Mouse (Mus musculus): Measurements from ENCODE around the gene Inpp5d. TPM values are rescaled to one million over a fixed set of nuclear protein-coding genes. Genes with fewer than 3 reads are reported as not detected.
A peak's percentile ranks its signal among the peaks of the same experiment; 100 is the strongest.

The Inpp5d gene
- total RNA-seq, 2 experiments from 2014 or later: 10.2 to 10.7 TPM

DNA sequence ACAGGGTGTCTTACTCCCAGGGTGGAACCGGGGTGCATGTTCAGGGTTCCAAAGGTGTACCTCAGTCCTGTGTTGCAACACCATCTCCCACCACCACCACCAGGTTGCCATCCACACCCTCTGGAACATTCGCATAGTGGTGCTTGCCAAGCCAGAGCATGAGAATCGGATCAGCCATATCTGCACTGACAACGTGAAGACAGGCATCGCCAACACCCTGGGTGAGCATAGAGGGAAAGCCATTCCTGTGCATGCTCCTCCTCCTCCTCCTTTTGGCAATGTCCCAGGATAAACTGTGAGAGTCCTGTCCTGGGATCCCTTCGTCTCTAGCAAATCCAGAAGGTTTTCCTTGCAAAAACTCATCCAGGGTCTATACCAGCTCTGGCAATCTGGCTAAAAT lies 77.9 kb downstream of the Inpp5d start:
- no peak for DNase-seq
- intact Hi-C loops (cut with DNase I): no loop called here

DNA sequence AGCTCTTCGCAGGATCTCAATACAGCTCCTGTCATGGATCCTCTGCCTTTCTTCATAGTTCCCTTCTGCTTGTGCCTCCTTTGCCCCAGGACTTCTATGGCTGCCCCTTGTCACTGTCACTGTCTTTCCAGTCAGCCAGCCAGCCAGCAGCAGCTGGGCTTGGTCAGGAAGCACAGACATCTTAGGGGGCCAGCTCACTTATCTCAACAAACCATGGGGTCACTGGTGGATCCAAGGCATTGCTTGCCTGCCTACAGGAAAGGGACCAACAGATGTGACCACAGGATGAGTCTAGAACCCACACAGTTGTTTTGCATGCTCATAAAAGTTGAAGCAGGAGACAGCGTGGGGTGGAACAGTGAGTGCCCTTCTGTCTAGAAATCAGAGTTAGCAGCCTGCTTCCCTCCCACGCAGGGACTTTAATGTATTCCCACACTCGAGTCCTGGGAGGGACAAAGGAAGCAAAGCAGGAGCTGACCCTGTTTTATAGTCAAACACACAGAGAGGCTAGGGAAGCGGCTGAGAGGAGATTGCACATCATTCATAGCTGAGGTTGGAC lies 79.9 kb downstream of the Inpp5d start:
- DNase-seq: no peak
- intact Hi-C loops (cut with DNase I): no loop called here

DNA sequence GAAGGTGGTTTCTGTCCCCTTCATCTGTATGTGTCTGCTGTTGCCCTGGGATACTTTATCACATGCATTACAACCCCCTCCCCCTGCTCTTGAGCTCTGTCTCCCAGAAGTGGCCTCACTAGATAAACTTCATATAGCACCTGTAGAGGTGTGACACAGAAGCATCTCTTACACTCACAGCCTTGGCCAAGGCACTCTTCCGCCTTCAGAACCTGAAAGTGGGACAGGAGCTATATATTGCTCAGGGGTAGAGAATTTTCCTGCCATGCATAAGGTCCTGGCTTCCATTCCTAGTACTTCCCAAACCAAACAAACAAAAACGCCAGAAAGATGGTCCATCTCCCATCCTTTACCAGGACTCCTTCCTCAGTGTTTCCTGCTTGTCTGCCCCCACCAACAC lies 84.1 kb downstream of the Inpp5d start:
- DNase-seq: no peak
- intact Hi-C loops (cut with DNase I): no loop called here

DNA sequence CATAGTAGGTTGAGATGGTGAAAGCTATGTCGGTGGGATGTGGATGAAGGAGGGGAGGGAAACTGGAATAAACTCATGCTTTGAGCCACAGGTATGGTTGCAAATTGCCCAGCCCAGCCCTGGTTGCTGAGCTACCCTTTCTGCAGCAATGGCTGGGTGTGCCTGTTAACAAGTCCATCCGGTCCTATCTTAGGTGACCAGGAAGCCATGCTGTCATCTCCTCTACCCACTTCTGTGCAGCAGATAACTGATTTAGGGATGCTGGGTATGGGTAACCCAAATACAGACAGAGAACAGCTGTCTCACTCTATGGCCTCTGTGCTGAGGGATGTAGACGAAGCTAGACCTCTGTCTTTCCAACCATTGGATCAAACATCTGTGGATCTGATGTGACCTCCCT lies 86.2 kb downstream of the Inpp5d start:
- intact Hi-C loops (cut with DNase I): no loop called here
- DNase-seq: no peak

DNA sequence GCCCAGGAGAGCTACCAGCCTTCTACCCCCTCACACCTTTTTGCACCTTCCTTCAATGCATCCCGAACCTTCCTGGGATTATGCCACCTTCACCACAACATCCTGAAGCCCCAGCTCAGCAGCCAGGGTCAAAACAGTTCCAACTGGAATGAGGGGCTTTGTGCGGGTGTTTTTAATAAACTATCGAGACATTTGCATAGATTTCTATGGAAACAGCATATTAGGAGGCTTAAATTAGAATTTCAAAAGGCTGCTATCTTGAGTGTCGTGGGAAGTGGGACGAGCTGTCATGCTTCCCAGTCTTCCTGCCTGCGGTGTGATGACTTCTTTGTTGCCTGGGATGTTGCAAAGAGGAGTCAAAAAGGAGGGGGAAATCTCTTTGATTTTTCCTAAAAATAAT lies 88.9 kb downstream of the Inpp5d start:
- DNase-seq: no peak
- intact Hi-C loops (cut with DNase I): no loop called here

DNA sequence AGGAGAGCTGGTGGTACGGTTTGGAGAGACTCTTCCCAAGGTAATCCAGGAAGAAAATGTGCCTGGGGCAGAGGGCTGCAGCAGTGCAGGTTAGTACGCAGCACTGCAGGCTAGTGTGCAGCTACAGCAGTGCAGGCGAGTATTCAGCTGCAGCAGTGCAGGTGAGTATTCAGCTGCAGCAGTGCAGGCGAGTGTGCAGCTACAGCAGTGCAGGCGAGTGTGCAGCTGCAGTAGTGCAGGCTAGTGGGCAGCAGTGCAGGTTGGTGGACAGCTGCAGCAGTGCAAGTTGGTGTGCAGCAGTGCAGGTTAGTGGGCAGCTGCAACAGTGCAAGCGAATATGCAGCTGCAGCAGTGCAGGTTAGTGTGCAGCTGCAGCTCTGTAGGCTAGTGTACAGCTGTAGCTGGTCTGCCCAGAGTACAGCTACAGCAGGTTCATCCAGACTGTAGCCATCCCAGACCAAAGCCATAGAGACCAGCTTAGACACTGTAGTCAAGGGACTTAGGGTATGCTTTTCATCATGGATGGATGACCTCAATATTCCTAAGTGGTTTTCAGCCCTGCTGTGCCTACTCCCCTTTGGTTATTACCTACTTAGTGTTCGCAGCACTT lies 89.7 kb downstream of the Inpp5d start:
- intact Hi-C loops (cut with DNase I): no loop called here
- DNase-seq: no peak

DNA sequence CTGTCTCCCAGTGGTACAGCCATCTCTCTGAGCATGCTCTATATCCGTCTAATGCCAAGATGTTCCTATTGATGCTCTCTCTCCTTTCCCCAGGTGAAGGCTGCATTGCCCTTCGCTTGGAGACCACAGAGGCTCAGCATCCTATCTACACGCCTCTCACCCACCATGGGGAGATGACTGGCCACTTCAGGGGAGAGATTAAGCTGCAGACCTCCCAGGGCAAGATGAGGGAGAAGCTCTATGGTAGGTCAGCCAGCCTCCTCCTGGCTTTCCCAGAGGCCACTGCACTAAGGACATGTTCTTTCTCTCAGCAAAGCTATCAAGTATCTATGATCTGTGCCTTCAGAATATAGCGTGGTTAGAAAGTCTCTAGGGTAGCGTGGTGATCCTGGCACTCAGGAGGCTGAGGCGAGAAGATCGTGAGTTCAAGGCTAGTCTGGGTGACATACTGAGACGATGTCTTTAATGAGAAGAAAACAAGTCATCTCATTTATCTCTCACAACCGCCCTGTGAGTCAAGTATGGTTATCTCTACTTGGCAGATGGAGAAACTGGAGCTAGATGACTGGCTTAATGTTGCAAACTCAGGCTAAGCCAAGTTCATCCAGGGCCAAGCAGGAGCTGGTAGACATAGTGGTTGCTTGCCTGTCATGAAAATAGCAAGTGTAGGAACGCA lies 92.0 kb downstream of the Inpp5d start:
- DNase-seq: no peak
- intact Hi-C loops (cut with DNase I): no loop called here

DNA sequence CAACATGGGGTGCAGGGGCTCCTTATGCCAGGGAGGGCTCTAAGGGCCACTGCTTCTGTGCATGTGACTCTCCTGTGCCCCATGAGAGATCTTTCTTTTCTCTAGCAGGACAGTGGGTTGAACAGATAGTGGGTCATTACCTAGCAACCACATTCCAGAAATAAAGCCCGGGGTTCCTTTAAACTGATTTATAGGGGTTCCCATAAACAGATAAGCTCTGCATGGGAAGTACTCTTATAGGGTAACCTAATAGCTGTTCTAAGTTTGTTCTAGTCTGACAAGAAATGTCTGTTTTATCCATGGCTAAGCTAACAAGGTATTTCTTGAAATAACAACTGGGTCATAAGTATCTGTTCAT lies 92.5 kb downstream of the Inpp5d start:
- no peak for DNase-seq
- intact Hi-C loops (cut with DNase I): no loop called here

DNA sequence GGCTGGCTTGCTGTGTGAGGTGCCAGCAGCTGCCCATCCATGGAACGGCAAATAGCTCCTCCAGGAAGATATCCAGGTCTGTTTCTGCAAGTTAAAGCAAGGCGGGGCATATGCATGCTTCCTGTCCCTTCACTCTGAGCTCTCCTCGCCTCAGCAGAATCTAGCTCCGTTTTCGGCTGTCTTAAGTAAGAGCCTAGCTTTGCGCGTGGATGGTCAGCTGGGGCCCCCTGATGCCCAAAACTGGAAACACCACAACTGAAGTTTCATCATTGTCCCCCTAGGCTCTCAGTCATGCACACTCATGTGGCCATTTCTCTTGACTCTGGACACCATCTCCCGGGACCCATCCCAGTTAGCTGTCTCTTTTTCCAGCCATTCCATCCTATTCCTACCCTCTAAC lies 101.3 kb downstream of the Inpp5d start:
- DNase-seq: peak; percentile 45
- intact Hi-C loops (cut with DNase I): no loop called here

DNA sequence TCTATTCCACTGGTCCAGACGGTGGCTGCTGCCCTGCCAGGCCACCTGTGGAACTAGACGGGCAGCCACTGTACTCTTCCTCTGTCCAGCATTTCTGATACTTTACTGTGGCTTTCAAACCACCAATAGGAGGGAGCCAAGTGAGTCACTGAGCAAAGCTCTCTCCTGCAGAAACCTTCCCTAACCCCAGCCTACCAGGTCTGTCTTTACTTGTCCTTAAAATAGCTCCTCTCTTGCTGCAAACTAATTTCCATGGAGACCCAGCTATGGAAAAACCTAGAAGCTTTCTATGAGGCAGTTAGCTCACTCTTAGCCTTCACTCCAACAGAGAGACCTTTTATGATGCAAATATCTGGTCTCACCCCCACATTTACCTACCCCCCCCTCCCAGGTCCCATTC lies 102.0 kb downstream of the Inpp5d start:
- DNase-seq: no peak

DNA sequence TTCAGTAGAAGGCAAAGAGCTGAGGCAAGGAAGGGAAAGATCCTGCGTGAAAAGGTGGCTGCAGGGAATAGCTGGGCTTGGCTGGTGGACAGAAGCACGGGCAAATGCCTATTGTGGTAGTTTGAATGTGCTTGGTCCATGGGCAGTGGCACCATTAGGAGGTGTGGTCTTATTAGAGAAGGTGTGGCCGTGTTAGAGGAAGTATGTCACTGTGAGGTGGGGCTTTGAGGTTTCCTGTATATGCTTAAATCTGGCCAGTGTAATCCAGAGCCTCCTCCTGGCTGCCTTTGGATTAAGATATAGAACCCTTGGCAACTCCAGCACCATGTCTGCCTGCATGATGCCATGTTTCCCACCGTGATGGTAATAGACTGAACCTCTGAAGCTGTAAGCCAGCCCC lies 103.2 kb downstream of the Inpp5d start:
- no peak for DNase-seq
- intact Hi-C loops (cut with DNase I): no loop called here

More for the DNA sequence above, 102.0 kb downstream of the Inpp5d start:
- intact Hi-C loops (cut with DNase I): no loop called here

DNA sequence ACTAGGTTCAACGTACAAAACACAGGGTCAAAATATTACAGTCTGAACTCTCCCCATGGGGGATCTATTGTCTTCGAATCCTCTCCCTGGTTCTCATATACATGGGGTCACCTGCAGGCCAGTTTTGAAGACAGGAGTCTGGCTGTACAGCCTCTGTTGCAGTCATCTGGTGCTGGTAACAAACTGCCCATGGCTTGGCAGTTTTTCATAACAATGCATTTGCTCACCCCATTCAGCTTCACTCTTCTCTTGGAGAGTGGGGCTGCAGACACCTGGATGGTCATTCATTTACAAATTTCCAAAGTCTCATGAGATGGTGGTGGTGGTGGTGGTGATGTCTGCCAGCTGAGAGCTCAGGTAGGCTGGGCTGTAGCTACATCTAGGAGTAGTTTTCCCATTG lies 109.0 kb downstream of the Inpp5d start:
- intact Hi-C loops (cut with DNase I): no loop called here

DNA sequence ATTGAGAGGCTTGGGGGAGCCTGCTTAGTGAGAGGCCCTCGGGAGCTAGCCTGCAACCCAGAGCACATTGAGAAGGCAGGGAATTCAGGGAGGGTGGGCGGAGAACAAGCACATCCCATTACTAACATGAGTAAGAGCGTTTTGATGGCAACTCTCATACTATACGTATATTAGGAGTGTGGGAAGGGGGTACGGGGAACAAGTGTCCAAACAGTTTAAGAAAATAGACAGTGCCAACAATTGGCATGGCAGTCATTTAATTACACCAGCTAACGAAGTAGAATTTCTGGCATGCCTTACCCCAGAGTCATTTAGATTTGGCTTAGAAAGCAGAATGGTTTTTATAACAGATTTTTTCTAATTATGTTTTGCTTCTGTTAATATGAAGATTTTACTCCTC lies 109.7 kb downstream of the Inpp5d start:
- DNase-seq: no peak
- intact Hi-C loops (cut with DNase I): no loop called here

More for the DNA sequence above, 109.0 kb downstream of the Inpp5d start:
- DNase-seq: no peak

DNA sequence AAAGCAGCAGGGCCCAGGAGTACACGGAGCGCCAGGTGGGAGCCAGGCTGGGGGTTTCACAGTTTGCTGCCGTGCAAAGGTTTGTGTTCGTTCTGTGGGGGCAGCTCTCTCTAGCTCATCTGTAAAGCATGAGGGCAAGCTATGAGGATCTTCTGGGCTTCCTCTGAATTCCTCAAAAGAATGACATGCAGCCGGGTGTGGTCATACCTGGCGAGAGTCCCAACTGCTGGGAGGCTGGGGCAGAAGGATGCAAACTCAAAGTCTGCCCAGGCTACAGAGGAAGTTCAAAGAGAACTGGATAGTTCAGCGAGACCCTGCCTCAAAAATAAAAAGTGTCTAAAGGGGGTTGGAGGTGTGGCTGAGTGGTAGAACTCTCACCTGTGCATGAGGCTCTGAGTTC lies 110.2 kb downstream of the Inpp5d start:
- intact Hi-C loops (cut with DNase I): no loop called here
- DNase-seq: no peak

DNA sequence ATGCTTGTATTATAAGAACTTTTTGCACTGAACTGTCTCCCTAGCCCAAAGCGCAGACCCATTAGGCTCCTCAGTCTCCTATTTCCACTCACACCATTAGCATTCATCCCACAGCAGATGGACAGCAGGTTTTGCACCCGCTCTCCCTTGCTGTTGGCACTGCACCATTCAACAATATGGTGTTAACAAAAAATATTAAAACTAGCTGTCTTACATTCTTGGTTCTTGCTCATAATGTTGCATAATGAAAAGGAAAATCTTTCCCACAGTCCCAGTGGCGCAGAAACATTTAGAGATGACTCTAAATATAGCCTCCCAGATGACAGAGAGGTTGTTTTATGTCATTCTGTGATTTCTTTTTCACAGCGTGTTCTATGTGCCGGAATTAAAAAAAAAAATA lies 113.1 kb downstream of the Inpp5d start:
- no peak for DNase-seq

DNA sequence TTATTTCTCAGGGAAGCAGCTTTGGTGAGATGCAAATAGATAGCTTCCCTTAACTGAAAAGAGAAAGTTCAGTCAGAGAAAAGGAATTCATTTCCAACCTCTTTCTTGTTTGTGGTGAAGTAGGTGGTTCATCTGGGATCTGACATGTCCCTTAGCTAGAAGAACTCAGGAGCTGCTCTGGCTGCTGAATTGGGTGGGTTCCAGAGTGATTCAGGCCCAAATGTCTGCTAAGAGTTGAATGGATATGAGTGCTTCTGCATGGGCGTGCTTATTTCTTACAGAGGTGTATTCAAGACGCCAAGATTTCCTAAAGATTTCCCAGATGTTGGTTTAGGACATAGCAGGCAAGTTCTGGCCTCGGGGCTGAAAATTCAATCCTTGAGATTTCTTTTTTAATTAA lies 114.0 kb downstream of the Inpp5d start:
- intact Hi-C loops (cut with DNase I): no loop called here
- DNase-seq: no peak

More for the DNA sequence above, 113.1 kb downstream of the Inpp5d start:
- intact Hi-C loops (cut with DNase I): no loop called here

DNA sequence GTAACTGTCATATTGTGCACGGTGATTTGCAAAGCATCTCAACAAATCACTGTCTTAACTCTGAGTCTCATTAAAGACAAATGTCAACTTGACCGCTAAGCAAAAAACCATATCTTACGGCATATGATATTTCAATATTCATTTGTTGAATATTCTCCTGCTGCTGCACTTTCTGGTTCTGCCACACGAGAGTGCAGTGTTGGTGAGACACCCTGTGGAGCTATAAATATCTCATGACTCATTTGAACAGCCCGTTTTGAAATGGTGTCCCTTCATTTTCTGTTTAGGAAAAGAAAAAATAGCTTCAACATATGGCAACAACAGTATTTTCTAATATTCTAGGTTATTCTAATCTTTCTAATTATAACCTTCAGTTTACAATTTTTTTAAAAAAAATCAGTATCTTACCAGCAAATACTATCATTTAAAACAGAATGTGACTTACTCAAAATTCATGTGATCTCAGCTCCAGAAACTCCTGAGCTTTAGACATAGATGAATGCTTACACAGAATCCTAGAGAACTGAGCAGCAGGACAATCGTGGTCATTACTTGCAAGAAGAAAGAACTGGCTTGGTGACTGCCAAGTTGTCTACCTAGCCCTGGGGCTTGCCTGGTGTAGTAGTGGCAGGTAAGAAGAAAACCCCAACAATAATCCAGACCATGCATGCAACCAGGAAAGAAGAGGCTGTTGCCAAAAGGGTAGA lies 120.6 kb downstream of the Inpp5d start:
- no peak for DNase-seq
- intact Hi-C loops (cut with DNase I): no loop called here

DNA sequence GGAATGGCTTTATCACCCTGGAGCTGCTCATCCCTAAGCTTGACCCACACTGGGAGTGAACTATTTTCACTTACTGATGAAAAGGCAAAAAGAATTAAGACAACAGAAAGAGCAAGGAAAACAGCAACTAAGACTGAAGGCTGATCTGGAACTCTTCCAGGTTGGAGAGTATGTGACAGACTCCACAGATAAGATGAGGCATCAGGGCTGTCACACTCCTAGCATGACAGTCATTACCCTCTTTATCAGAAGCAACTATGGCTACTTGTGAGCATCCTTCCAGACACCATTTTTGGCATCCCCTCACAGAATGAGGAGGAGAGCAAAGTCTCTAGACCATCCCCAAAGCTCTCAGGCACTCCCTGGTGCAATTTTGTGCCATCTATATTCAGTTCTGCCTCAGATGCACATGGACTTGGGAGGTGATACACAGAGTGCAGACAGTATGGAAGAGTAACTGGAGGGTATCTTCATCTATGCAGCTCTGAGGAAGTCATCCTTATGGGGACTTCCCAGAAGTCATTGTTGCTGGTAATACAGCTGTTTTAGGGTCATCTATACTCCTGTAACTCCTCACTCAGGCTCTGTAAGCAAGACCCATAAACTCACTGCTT lies 129.4 kb downstream of the Inpp5d start:
- intact Hi-C loops (cut with DNase I): no loop called here
- DNase-seq: no peak

DNA sequence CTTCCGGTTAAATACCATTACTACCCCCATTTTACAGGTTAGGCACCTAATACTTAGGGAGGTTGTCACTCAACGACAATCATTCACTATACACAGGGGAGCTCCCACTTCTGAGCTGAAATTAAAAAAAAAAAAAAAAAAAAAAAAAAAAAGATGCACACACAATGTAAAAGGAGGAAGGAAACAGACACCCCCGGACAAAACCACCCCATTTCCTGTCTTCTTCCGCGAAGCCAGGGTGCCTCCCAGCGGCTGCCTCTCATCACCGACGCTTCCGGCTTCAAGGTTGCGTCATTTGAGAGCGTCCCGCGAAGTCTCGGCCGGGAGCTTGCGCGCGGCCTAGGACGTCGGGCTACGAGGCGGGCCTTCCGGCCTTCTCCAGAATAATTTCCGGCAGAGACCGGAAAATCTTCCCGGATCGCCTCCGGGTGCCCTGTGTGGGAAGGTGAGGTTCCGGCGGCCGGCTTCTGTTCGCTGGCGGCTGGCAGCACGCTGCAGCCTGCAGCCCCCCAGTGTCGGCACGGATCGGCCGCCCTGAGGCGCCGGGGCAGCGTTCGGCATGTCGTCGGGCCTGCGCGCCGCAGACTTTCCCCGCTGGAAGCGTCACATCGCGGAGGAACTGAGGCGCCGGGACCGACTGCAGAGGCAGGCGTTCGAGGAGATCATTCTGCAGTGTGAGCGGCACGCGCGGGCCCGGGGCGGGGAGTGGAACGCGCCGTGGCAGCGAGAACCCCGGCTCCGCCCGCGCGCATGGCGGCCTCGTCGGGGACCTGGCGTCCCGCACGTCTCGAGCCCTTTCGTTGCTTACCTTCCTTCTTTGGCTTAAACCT lies 135.7 kb downstream of the Inpp5d start, which contains the start of gene Atg16l1:
Gene Atg16l1 (plus strand): TSS at position 230 of the 830 bp plus-strand sequence.
- peak; percentile 94 for DNase-seq
- intact Hi-C loops (cut with DNase I): loop anchor here (5.0 kb wide), 1 partner anchor 309 kb away; no protein-coding TSS in a partner anchor

DNA sequence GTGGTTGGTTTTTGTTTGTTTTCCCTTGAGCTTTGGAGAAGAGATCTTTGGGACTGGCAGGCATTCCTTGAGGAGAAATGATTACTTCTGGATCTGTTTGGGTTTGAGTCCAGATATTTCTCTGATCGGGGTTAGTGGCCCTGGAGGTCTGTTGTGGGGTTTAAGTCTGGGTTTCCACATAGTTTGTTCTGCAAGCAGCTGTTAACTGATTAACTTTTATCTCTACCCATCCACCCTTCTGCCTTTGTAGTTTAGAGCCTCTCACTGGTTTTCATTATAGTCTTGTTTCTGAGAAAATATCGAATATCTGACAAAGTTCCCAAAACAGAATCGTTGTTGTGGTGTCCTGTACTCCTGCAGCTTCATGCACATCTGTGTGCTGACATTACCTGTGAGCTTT lies 143.7 kb downstream of the Inpp5d start:
- intact Hi-C loops (cut with DNase I): no loop called here
- no peak for DNase-seq
